20 mouse cellular contexts compared by ENCODE assay signal in genomic region chr5:143367931-143368330, GRCm38 (mm10). TPM values are rescaled to one million over a fixed set of nuclear protein-coding genes. Genes with fewer than 3 reads are reported as not detected.
DNase-seq lines count a peak whose midpoint lies in the region; ATAC-seq and TF ChIP-seq lines count a peak whose summit lies in the region.
"Had no signal": no experiment of that assay in that cellular context is flagged by ENCODE, and none has a peak within 500 bp of the region (broad histone marks: within the 10 kb centered on the region; RNA-seq: fewer than 3 reads in every experiment).

No protein-coding gene starts in this region.

- no peak for TF ChIP-seq CTCF in hindbrain, postnatal 0 days (IDR thresholded peaks at IDR 0.05; ENCODE audit: low read depth)
- no peak for TF ChIP-seq CTCF in brain, embryonic 14.5 days (IDR thresholded peaks at IDR 0.05; ENCODE audit: borderline replicate concordance, extremely low read depth, insufficient read depth, insufficient read length)

- no peak overlapping the region for H3K4me2 ChIP-seq in hindbrain, postnatal 0 days (ENCODE audit: low read depth, low read length)
- H3K4me2 ChIP-seq: embryonic facial prominence, embryonic 12.5 days; heart, embryonic 13.5 days; hindbrain, embryonic 12.5 days; kidney, embryonic 15.5 days had no signal

- peaks cover 8% of the 10 kb centered on the region for H3K27me3 ChIP-seq in hindbrain, postnatal 0 days (ENCODE audit: insufficient read depth, low read length)
- peaks cover 92% of the 10 kb centered on the region for H3K27me3 ChIP-seq in hindbrain, embryonic 10.5 days (ENCODE audit: insufficient read depth, poor library complexity, severe bottlenecking)

- peak; percentile 91 to 93 for DNase-seq in cerebellum, postnatal 10 days
- DNase-seq in cerebellum, adult 11 months = no peak
- peak; percentile 65 for DNase-seq in hindbrain, postnatal 0 days (ENCODE audit: low spot score)
- DNase-seq in hindbrain, embryonic 10.5 days (ENCODE audit: low spot score) = no peak
- peak; percentile 51 for DNase-seq in MN1 (ENCODE audit: low spot score)
- peak; percentile 50 for DNase-seq in brain, embryonic 14.5 days (ENCODE audit: low read depth)
- DNase-seq in urinary bladder, postnatal 14 days (ENCODE audit: low spot score) = no peak
- DNase-seq: adrenal gland, postnatal 10 days; gastrocnemius, adult 2 months; gastrocnemius, postnatal 36 days; heart, adult 11 months; heart, postnatal 36 days; kidney, adult 2 months had no signal

- H3K9me3 ChIP-seq in hindbrain, postnatal 0 days (ENCODE audit: low read length) = no peaks in the 10 kb centered on the region
- H3K9me3 ChIP-seq in hindbrain, embryonic 10.5 days = no peaks in the 10 kb centered on the region
- H3K9me3 ChIP-seq: embryonic facial prominence, embryonic 12.5 days; heart, embryonic 13.5 days; hindbrain, embryonic 12.5 days; kidney, embryonic 15.5 days had no signal

- no peak for TF ChIP-seq POLR2A in brain, embryonic 14.5 days (IDR thresholded peaks at IDR 0.05; ENCODE audit: borderline replicate concordance, extremely low read depth, insufficient read depth, insufficient read length, poor library complexity, severe bottlenecking)

- H3K4me3 ChIP-seq in hindbrain, postnatal 0 days (ENCODE audit: low read length) = no peak overlapping the region
- H3K4me3 ChIP-seq in hindbrain, embryonic 10.5 days = no peak overlapping the region
- H3K4me3 ChIP-seq: embryonic facial prominence, embryonic 12.5 days; gastrocnemius, adult 2 months; heart, embryonic 13.5 days; hindbrain, embryonic 12.5 days; kidney, embryonic 15.5 days had no signal

- peak overlapping the region; percentile 11; the same call in 1 of the 2 replicates for H3K27ac ChIP-seq in hindbrain, postnatal 0 days
- no peak overlapping the region for H3K27ac ChIP-seq in hindbrain, embryonic 10.5 days
- H3K27ac ChIP-seq: embryonic facial prominence, embryonic 12.5 days; gastrocnemius, adult 2 months; heart, embryonic 13.5 days; hindbrain, embryonic 12.5 days; kidney, embryonic 15.5 days had no signal

- 59% methylated on average over 3 of the region's 3 CpGs for WGBS in hindbrain, postnatal 0 days
- WGBS in hindbrain, embryonic 10.5 days = 87% methylated on average over 3 of the region's 3 CpGs

- ATAC-seq in hindbrain, postnatal 0 days = peak; percentile 43
- ATAC-seq: forebrain, embryonic 16.5 days; intestine, embryonic 16.5 days had no signal

- H3K4me1 ChIP-seq in hindbrain, postnatal 0 days (ENCODE audit: insufficient read depth, low read length) = peaks cover 11% of the 10 kb centered on the region; the same call in 1 of the 2 replicates
- peaks cover 39% of the 10 kb centered on the region for H3K4me1 ChIP-seq in hindbrain, embryonic 10.5 days (replicated peaks)

- H3K36me3 ChIP-seq in hindbrain, postnatal 0 days (ENCODE audit: insufficient read depth, low read length) = no peaks in the 10 kb centered on the region
- no peaks in the 10 kb centered on the region for H3K36me3 ChIP-seq in hindbrain, embryonic 10.5 days
- H3K36me3 ChIP-seq: embryonic facial prominence, embryonic 12.5 days; heart, embryonic 13.5 days; hindbrain, embryonic 12.5 days; kidney, embryonic 15.5 days had no signal

- H3K9ac ChIP-seq in hindbrain, postnatal 0 days (replicated peaks; ENCODE audit: low read length) = no peak overlapping the region
- H3K9ac ChIP-seq: embryonic facial prominence, embryonic 12.5 days; heart, embryonic 13.5 days; hindbrain, embryonic 12.5 days; kidney, embryonic 15.5 days had no signal

RNA-seq across cellular contexts. Expression of gene Grid2ip, which starts 10.8 kb away (rescaled TPM):
- 2.4 and 5.1 TPM in 2 replicates for total RNA-seq in hindbrain, postnatal 0 days (2014; rRNA removed)
- polyA plus RNA-seq in hindbrain, postnatal 0 days (2015; fragmentation: Nextera tagmentation; extraction: Ambion mirVana) = 1.2 and 2.3 TPM in 2 replicates
- polyA plus RNA-seq in hindbrain, embryonic 10.5 days (2016; fragmentation: Nextera tagmentation; extraction: Ambion mirVana) = 0.07 and 0.18 TPM in 2 replicates
- polyA plus RNA-seq in brain, embryonic 14.5 days (2012; rRNA removed) = 1.4 and 1.9 TPM in 2 replicates
- total RNA-seq: gastrocnemius, adult 2 months; gastrocnemius, postnatal 36 days; heart, postnatal 36 days had no signal
- polyA plus RNA-seq: heart, embryonic 13.5 days; heart, postnatal 0 days had no signal

RNA-seq across cellular contexts. Expression of gene Kdelr2, which starts 35.7 kb away (rescaled TPM):
- 91.8 and 108 TPM in 2 replicates for total RNA-seq in hindbrain, postnatal 0 days (2014; rRNA removed)
- 140 and 143 TPM in 2 replicates for polyA plus RNA-seq in hindbrain, postnatal 0 days (2015; fragmentation: Nextera tagmentation; extraction: Ambion mirVana)
- polyA plus RNA-seq in hindbrain, embryonic 10.5 days (2016; fragmentation: Nextera tagmentation; extraction: Ambion mirVana) = 179 and 188 TPM in 2 replicates
- 58.0 and 68.0 TPM in 2 replicates for polyA plus RNA-seq in brain, embryonic 14.5 days (2012; rRNA removed)

RNA-seq across cellular contexts. Expression of gene Zdhhc4, which starts 38.9 kb away (rescaled TPM):
- 79.6 and 84.4 TPM in 2 replicates for total RNA-seq in hindbrain, postnatal 0 days (2014; rRNA removed)
- polyA plus RNA-seq in hindbrain, postnatal 0 days (2015; fragmentation: Nextera tagmentation; extraction: Ambion mirVana) = 92.1 and 96.7 TPM in 2 replicates
- polyA plus RNA-seq in hindbrain, embryonic 10.5 days (2016; fragmentation: Nextera tagmentation; extraction: Ambion mirVana) = 75.7 and 85.7 TPM in 2 replicates
- polyA plus RNA-seq in brain, embryonic 14.5 days (2012; rRNA removed) = 70.3 and 76.3 TPM in 2 replicates

RNA-seq across cellular contexts. Expression of gene E130309D02Rik, which starts 52.8 kb away (rescaled TPM):
- total RNA-seq in hindbrain, postnatal 0 days (2014; rRNA removed) = 42.0 and 44.4 TPM in 2 replicates
- 21.7 and 23.9 TPM in 2 replicates for polyA plus RNA-seq in hindbrain, postnatal 0 days (2015; fragmentation: Nextera tagmentation; extraction: Ambion mirVana)
- 64.3 and 65.3 TPM in 2 replicates for polyA plus RNA-seq in hindbrain, embryonic 10.5 days (2016; fragmentation: Nextera tagmentation; extraction: Ambion mirVana)
- polyA plus RNA-seq in brain, embryonic 14.5 days (2012; rRNA removed) = 33.1 and 33.9 TPM in 2 replicates

Comparison
In these comparisons a context has a peak if more than half of its experiments do, and no peak if none do; other contexts are left out.
1. DNase-seq: peak in cerebellum, postnatal 10 days (2 of 2), hindbrain, postnatal 0 days (single experiment), MN1 (single experiment) and brain, embryonic 14.5 days (single experiment); none in cerebellum, adult 11 months (single experiment), hindbrain, embryonic 10.5 days (single experiment) and urinary bladder, postnatal 14 days (single experiment).